Mouse (Mus musculus) limb, embryonic 11.5 days (tissue): ENCODE results near the gene Eml3. TPM values are rescaled to one million over a fixed set of nuclear protein-coding genes. Genes with fewer than 3 reads are reported as not detected.
"Not testable (repeated sequence)": the region's sequence is repeated elsewhere in the genome, so short reads cannot be mapped to it uniquely, and the experiment has no call there.

Source experiments
- ATAC-seq: fragments of 200-750 bp; cut with Nextera tagmentation; 2 replicates; pipeline ENCODE4 v1.8.0; 2017; ENCODE audit warnings: low read depth; ENCODE audit not compliant: insufficient number of reproducible peaks, low FRiP score, low TSS enrichment
- DNase-seq: peaks from one replicate; pipeline ENCODE4 v3.0.0-alpha.2; 2015; ENCODE audit warnings: low spot score
- H3K27ac ChIP-seq: fragments of 300-500 bp; sonication (generic); replicated peaks from 2 replicates; pipeline ENCODE4 v1.5.1; 2014; ENCODE audit warnings: low read depth, mild to moderate bottlenecking, low read length
- H3K27me3 ChIP-seq: fragments of 300-500 bp; sonication (generic); 2 replicates; pipeline ENCODE4 v1.6.1; 2014; ENCODE audit warnings: mild to moderate bottlenecking, low read length, mixed read lengths; ENCODE audit not compliant: control insufficient read depth, insufficient read depth
- H3K36me3 ChIP-seq: fragments of 300-500 bp; sonication (generic); 2 replicates; pipeline ENCODE4 v1.6.1; 2014; ENCODE audit warnings: mild to moderate bottlenecking, low read length, moderate library complexity, mixed read lengths; ENCODE audit not compliant: control insufficient read depth, insufficient read depth
- H3K4me1 ChIP-seq: fragments of 300-500 bp; sonication (generic); 2 replicates; pipeline ENCODE4 v1.6.1; 2014; ENCODE audit warnings: low read length, mixed read lengths; ENCODE audit not compliant: control insufficient read depth, insufficient read depth
- H3K4me2 ChIP-seq: fragments of 300-500 bp; sonication (generic); 2 replicates; pipeline ENCODE4 v1.6.1; 2014; ENCODE audit warnings: low read depth, mild to moderate bottlenecking, moderate library complexity; ENCODE audit not compliant: severe bottlenecking
- H3K4me3 ChIP-seq: fragments of 300-500 bp; sonication (generic); 2 replicates; pipeline ENCODE4 v1.5.1; 2014; ENCODE audit warnings: low read depth, low read length
- H3K9ac ChIP-seq: fragments of 300-500 bp; sonication (generic); 2 replicates; pipeline ENCODE4 v1.6.1; 2014; ENCODE audit warnings: mild to moderate bottlenecking, low read length
- H3K9me3 ChIP-seq: fragments of 300-500 bp; sonication (generic); 2 replicates; pipeline ENCODE4 v1.6.1; 2016; ENCODE audit warnings: low read length; ENCODE audit not compliant: control insufficient read depth
- WGBS: fragments of 180-500 bp; shearing (Covaris S2); extraction: QIAGEN DNeasy Blood & Tissue Kit; methylation state at CpG from one replicate; pipeline ENCODE4 v1.1.7; 2014; 5-methylcytosine and 5-hydroxymethylcytosine counted together
- polyA plus RNA-seq: library from polyadenylated mRNA; unstranded; fragments of >200 nt; fragmentation: Nextera tagmentation; extraction: Ambion mirVana; gene quantifications from 2 replicates; pipeline ENCODE4 v1.2.1, GENCODE M21; 2014

Eml3 gene
- polyA plus RNA-seq, 1 experiment from 2014 or later: 18.0 TPM

DNA sequence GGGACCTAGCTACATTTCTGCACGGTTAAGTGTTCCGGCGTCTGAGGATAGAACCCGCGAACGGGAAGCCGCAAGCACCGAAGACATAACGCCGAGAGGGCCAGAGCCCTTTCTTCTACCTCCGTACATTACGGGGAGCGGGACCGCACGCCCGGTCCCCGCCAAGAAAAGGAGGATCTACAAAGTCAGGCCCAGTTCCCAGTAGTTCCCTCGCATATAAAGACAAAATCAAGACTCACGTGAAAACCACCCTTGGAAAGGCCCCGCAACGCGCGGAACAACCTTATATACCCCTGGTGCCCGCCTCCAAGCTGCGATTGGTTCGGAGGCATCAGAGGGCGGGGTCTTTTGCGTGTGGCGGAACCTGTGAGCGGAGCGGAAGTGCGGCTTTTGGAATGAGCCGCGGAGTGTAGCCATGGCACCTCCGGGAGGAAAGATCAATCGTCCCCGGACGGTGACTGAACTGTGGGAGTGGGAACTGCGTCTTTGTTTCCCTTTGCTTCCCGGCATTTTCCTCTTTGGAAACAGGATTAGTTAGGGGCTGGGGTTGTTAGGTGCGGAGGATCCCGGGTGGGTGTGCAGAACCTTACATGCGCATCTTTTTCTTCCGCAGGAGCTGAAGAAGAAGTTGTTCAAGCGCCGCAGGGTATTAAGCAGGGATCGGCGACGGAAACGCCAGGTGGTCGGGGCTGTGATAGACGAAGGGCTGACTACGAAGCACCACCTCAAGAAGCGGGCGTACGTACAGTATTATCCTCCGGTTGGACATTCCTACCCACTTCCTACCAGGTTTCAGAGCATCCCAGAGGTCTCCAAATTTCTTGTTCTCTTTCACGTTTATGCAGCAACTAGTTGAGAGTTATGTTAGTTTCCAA lies 40.6 kb upstream of the Eml3 start, which contains the start of the genes 1810009A15Rik and Gm49416:
1810009A15Rik (plus strand) TSS at position 343 of the 875 bp plus-strand sequence.
Gm49416 (plus strand) TSS at position 416 of the 875 bp plus-strand sequence.
- Histone ChIP-seq H3K9me3 (no peaks in the 10 kb centered on the region), H3K4me1 (peaks cover 6% of the 10 kb centered on the region; the same call in 1 of the 2 replicates), H3K27me3 (no peaks in the 10 kb centered on the region), H3K9ac (peak within 1 kb of the TSS; percentile 80), H3K27ac (peak within 1 kb of the TSS; percentile 87), H3K4me2 (peak within 1 kb of the TSS; percentile 77), H3K36me3 (peaks cover 6% of the 10 kb centered on the region; the same call in 1 of the 2 replicates), H3K4me3 (peak within 1 kb of the TSS; percentile 73)
- peak; percentile 93 for ATAC-seq
- under 1% methylated on average over 58 of the region's 58 CpGs for WGBS
- DNase-seq: peak; percentile 97

DNA sequence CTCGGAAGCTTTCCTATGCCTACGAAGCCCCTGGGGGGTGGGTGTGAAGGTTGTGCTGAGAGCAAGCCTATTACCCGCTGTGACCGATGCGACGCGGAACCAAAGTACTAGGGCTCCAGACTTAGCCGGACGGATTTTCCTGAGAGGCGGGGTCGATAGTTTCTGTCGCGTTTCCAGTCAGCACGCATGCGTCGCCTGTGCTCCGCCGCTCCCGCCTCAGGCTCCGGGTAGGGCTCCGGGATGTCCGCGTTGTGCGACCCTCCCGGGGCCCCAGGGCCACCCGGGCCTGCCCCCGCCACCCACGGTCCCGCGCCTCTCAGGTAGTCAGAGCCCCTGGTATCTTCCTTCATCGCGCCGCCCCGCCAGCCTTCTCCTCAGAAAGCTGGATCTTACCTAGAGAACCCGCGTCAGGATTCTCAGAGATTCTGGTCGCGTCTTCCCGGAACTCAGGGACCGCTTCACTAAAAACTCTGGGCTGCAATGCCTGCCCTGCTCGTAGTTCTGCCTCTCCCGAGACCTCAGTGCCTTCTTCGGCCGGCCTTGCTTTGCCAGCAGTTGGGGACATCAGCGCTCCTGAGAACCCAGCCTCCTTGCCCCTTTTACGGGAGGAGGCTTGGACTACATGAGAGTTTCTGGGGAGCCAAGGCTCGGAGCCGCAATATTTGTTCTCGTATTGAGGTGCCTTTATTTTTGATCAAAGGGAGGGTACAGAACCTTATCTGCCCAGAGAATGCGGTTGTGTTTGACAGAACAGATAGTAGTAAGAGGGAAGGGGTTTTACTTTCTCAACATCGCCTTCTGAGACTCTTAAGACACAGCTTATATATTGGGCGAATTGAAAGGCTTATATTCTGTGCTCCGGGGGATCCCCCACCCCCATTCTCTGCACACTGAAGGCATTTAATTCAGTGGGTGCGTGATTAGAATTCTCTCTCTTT lies 36.3 kb upstream of the Eml3 start, which contains the start of gene Ints5:
Ints5 (plus strand) TSS at position 177 of the 938 bp plus-strand sequence.
- Histone ChIP-seq H3K4me2 (peak within 1 kb of the TSS; percentile 83), H3K36me3 (peaks cover 17% of the 10 kb centered on the region; the same call in 1 of the 2 replicates)

DNA sequence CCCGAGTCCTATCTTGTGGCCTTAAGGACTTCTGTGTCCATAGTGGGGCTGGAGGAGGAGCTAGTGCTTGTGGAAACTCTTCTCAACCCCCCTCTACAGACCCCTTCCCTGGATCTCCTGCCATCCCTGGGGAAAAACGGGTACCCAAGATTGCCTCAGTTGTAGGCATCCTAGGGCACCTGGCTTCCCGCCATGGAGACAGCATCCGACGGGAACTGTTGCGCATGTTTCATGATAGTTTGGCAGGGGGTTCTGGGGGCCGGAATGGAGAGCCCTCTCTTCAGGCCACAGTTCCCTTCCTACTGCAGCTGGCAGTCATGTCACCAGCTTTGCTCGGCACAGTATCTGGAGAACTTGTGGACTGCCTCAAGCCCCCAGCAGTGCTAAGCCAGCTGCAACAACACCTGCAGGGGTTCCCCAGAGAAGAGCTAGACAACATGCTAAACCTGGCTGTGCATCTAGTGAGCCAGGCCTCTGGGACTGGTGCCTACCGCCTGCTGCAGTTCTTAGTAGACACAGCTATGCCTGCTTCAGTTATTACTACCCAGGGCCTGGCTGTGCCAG lies 33.9 kb upstream of the Eml3 start:
- Histone ChIP-seq H3K4me2 (0 out of 2 replicates have a peak overlapping the region, but pooled peaks have one; percentile 15), H3K27ac (no peak overlapping the region), H3K9ac (no peak overlapping the region), H3K27me3 (no peaks in the 10 kb centered on the region), H3K4me3 (no peak overlapping the region), H3K4me1 (peaks cover 15% of the 10 kb centered on the region; the same call in 1 of the 2 replicates), H3K36me3 (peaks cover 16% of the 10 kb centered on the region; the same call in 1 of the 2 replicates), H3K9me3 (no peaks in the 10 kb centered on the region)
- WGBS: 94% methylated on average over 9 of the region's 9 CpGs
- DNase-seq: no peak
- ATAC-seq: no peak

More for the DNA sequence above, 36.3 kb upstream of the Eml3 start, which contains the start of gene Ints5:
- H3K9ac ChIP-seq: peak within 1 kb of the TSS; percentile 86
- H3K4me1 ChIP-seq: peaks cover 9% of the 10 kb centered on the region; the same call in 1 of the 2 replicates
- peak within 1 kb of the TSS; percentile 86 for H3K4me3 ChIP-seq
- no peaks in the 10 kb centered on the region for H3K9me3 ChIP-seq
- ATAC-seq (peak; percentile 44; the same call in 1 of the 2 replicates), DNase-seq (peak; percentile 91)
- H3K27me3 ChIP-seq: no peaks in the 10 kb centered on the region
- 3% methylated on average over 54 of the region's 54 CpGs for WGBS
- H3K27ac ChIP-seq: peak within 1 kb of the TSS; percentile 56; the same call in 1 of the 2 replicates

- ATAC-seq, H3K4me3 ChIP-seq, H3K27me3 ChIP-seq, DNase-seq, H3K4me2 ChIP-seq, H3K9ac ChIP-seq, H3K9me3 ChIP-seq, H3K27ac ChIP-seq: not testable (repeated sequence)
- Histone ChIP-seq H3K4me1 (peaks cover 15% of the 10 kb centered on the region; the same call in 1 of the 2 replicates), H3K36me3 (peaks cover 11% of the 10 kb centered on the region; the same call in 1 of the 2 replicates)
- WGBS: 78% methylated on average over 5 of the region's 5 CpGs
Observed at GRCm38 (mm10) chr19:8896231-8896630, 33.1 kb upstream of the Eml3 start.

- Histone ChIP-seq H3K9ac (peak overlapping the region; percentile 97), H3K4me2 (peak overlapping the region; percentile 71), H3K27ac (peak overlapping the region; percentile 30; the same call in 1 of the 2 replicates), H3K4me3 (peak overlapping the region; percentile 98), H3K36me3 (peaks cover 18% of the 10 kb centered on the region; the same call in 1 of the 2 replicates), H3K4me1 (peaks cover 15% of the 10 kb centered on the region; the same call in 1 of the 2 replicates)
- H3K9me3 ChIP-seq, H3K27me3 ChIP-seq: not testable (repeated sequence)
- DNase-seq (peak; percentile 58), ATAC-seq (peak; percentile 56; the same call in 1 of the 2 replicates)
- 23% methylated on average over 21 of the region's 21 CpGs for WGBS
Observed at GRCm38 (mm10) chr19:8897211-8897864, 32.0 kb upstream of the Eml3 start.

- Histone ChIP-seq H3K36me3 (peaks cover 19% of the 10 kb centered on the region; the same call in 1 of the 2 replicates), H3K4me2 (peak within 1 kb of the TSS; percentile 71), H3K4me3 (peak within 1 kb of the TSS; percentile 98), H3K4me1 (peaks cover 15% of the 10 kb centered on the region; the same call in 1 of the 2 replicates), H3K27ac (peak within 1 kb of the TSS; percentile 72), H3K9me3 (no peaks in the 10 kb centered on the region), H3K27me3 (no peaks in the 10 kb centered on the region), H3K9ac (peak within 1 kb of the TSS; percentile 97)
- WGBS: under 1% methylated on average over 53 of the region's 53 CpGs
- ATAC-seq (peak; percentile 98), DNase-seq (peak; percentile 98)
Observed at GRCm38 (mm10) chr19:8897865-8898495, 31.4 kb upstream of the Eml3 start, which contains the start of gene Ganab. TSS of gene Ganab (plus strand) at chr19:8898071.

- H3K9ac ChIP-seq: peak overlapping the region; percentile 97
- H3K9me3 ChIP-seq: no peaks in the 10 kb centered on the region
- peak overlapping the region; percentile 71 for H3K4me2 ChIP-seq
- peaks cover 15% of the 10 kb centered on the region; the same call in 1 of the 2 replicates for H3K4me1 ChIP-seq
- no peak for DNase-seq
- H3K27ac ChIP-seq: peak overlapping the region; percentile 72; the same call in 1 of the 2 replicates
- no peaks in the 10 kb centered on the region for H3K27me3 ChIP-seq
- peak overlapping the region; percentile 98 for H3K4me3 ChIP-seq
- ATAC-seq: no peak
- peaks cover 24% of the 10 kb centered on the region for H3K36me3 ChIP-seq
- 13% methylated on average over 13 of the region's 13 CpGs for WGBS
Observed at GRCm38 (mm10) chr19:8898576-8898975, 30.8 kb upstream of the Eml3 start.
